Mouse (Mus musculus): ENCODE results near the gene Stard3.

The Stard3 gene

GRCm38 (mm10) chr11:98397946-98398345, 39.8 kb downstream of the Stard3 start:
- DNase-seq (ENCODE audit: low spot score): no peak

DNA sequence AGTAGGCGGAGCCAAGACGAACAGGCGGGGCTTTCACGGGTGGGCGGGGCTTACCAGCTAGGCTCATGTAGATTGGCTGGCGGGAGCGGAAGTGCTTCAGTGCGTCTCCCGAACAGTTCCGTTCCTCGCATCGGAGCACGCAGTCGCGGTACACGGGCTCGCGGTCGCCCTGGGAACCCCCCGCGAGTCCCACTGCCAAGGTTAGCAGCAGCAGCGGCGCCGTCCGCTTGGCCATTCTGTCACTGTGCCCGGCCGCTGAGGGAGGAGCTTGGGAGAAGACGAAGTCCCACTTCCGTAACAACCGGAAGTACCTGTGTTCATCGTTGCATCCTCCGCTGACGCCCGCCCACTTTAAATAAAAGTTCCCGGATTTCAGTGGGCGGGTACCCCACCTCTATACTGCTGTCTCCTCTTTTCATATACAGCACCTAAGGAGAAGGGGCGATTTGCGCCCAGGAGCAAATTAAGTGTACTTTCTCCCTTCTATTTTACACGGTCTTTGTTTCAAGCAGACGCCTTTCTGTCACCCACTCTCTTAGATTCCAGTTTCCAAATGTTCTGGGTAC, 42.1 kb downstream of the Stard3 start, which contains the start of gene Pgap3:
Gene Pgap3, minus strand, starts transcription at position 330 of the 566 bp plus-strand sequence.
- peak; percentile 86 for DNase-seq (ENCODE audit: low spot score)

GRCm38 (mm10) chr11:98400816-98401215, 42.6 kb downstream of the Stard3 start:
- no peak for DNase-seq (ENCODE audit: low spot score)

- no peak for DNase-seq (ENCODE audit: low spot score)
These were observed 48.5 kb downstream of the Stard3 start for GRCm38 (mm10) chr11:98406621-98407020.

DNA sequence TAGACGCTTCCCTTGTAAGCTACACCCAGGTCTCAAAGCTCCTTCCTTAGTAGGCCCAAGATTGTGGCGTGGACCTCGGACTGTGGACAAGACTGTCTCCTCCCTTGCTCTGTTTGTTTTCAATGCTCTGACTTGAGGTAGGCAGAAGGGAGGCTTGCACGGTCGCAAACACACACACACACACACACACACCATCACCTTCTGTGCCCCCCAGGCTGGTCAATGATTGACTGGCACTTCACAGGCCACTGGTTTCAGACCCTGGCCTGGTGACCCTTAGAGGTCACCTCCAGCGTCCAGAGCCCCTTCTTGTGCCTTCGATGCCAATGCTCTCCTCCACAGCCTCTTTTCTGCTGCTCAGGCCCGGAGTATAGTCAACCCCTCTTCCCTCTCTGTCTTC, 50.7 kb downstream of the Stard3 start:
- no peak for DNase-seq (ENCODE audit: low spot score)

GRCm38 (mm10) chr11:98409341-98409822, 51.2 kb downstream of the Stard3 start:
- no peak for DNase-seq (ENCODE audit: low spot score)

DNA sequence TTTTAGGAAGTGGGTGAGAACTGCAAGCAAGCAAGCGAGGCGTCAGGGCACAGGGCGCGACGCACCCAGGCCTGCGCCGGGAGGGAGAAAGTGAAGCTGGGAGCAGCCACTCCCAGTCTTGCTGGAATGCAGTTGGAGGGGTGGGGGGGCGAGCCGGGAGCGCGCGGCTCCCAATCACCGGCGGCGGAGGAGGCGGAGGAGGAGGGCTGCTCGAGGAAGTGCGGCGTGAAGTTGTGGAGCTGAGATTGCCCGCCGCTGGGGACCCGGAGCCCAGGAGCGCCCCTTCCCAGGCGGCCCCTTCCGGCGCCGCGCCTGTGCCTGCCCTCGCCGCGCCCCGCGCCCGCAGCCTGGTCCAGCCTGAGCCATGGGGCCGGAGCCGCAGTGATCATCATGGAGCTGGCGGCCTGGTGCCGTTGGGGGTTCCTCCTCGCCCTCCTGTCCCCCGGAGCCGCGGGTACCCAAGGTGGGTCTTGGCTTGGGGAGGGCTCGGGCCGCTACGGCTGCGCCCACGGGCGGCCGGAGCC, 54.2 kb downstream of the Stard3 start, which contains the start of gene Erbb2:
Gene Erbb2, plus strand, starts transcription at position 198 of the 524 bp plus-strand sequence.
- no peak for DNase-seq (ENCODE audit: low spot score)

DNA sequence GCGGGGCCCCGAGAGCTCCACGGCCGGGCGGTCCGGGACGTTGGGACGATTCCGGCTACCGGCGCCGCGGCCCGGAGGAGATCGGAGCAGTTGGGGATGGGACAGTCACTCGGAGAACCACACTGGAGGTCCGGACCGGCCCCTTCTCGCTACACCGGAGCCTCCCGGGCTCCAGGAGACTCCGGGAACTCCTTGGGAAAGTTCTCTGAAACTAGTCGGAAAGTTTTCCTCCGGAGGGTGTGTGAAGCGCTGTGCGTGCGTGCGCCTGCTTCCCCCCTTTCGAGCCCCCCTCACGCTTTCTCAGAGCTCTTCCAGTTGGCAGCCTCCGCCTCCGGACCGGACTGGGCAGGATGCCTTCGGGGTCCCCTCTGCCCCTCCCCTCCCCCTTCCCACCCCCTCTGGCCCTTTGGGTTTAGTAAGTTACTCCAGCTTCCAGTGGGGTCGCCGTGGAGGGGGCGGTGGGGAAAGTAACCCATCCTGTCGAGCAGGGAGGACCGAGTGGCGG, 54.7 kb downstream of the Stard3 start:
- DNase-seq (ENCODE audit: low spot score): no peak

GRCm38 (mm10) chr11:98413731-98414130, 55.6 kb downstream of the Stard3 start:
- no peak for DNase-seq (ENCODE audit: low spot score)

GRCm38 (mm10) chr11:98414162-98414561, 56.0 kb downstream of the Stard3 start:
- DNase-seq (ENCODE audit: low spot score): no peak

GRCm38 (mm10) chr11:98417074-98417473, 58.9 kb downstream of the Stard3 start:
- DNase-seq (ENCODE audit: low spot score): no peak

GRCm38 (mm10) chr11:98418273-98418672, 60.1 kb downstream of the Stard3 start:
- no peak for DNase-seq (ENCODE audit: low spot score)

- DNase-seq (ENCODE audit: low spot score): no peak
These were observed 60.9 kb downstream of the Stard3 start for GRCm38 (mm10) chr11:98418939-98419547.

DNA sequence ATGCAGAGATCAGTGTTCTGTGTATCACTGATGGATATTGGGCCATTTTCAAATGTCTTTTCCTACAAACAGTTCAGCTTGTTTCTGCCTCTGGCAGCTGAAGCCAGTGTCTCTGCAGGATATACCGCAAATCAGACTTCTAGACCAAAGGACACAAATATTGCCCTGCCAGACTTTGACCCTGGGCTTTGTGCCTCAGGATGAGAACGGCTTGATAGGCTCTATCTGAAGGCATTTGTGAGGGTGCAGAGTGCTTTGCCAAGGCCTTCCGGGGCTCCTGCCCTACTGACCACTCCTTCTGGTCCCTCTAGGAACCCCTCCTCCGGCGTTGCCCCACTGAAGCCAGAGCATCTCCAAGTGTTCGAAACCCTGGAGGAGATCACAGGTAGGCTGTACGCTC, 68.4 kb downstream of the Stard3 start:
- no peak for DNase-seq (ENCODE audit: low spot score)

DNA sequence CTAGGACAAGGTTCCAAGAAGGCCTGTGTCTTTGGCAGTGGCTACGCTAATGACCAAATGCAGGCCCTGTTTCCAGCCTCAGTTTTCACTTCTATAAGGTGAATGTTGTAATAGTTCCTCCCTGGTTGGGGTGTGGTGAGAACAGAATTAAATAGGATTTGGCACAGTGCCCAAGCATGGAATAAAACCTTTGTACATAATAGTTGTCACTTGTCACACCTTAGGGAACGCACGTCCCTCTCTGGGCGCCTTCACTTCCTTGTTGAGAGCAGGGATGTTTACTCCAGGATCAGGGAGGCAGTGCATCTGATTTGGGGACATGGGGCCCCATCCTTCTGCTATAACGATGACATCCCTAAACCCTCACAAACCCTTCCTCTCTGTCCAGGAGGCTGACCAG, 70.3 kb downstream of the Stard3 start:
- DNase-seq (ENCODE audit: low spot score): no peak
